Mouse (Mus musculus): Measurements from ENCODE around the gene Sh2b1. TPM values are rescaled to one million over a fixed set of nuclear protein-coding genes. Genes with fewer than 3 reads are reported as not detected.
"Not testable (repeated sequence)": the region's sequence is repeated elsewhere in the genome, so short reads cannot be mapped to it uniquely, and the experiment has no call there.

Sh2b1 gene
- polyA plus RNA-seq, 1 experiment from 2014 or later, result 44.6 TPM

DNA sequence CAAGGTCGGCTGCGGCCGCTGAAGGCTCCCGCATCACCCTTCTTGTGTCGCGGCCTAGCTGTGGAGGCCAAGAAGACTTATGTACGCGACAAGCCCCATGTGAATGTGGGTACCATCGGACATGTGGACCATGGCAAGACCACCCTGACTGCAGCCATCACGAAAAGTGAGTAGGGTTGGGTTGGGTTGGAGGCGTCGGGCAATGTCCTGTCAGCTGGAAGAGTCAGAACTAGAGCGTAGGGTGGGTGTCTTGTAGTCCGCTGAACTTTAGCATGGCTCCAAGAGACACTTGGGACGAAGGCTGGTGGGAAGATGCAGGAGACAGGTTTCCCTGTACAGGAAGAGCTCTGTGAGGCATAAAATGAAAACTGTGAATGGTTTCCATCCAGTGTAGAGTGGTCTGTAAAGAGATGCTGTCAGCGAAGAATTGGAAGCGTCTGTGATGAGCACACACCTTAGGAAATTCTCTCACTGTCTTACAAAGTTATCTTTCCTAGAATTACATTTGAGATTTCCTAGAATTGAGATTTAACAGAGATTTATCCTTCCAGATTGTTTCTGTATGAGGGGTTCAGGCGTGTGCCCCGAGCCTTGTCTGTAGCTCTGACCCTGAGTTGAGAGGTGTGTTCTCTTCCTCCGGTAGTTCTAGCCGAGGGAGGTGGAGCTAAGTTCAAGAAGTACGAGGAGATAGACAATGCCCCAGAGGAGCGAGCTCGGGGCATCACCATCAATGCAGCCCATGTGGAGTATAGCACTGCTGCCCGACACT is 12.6 kb upstream of the Sh2b1 start:
- peak overlapping the region; percentile 74 for H3K9ac ChIP-seq (ENCODE audit: low read length)
- DNase-seq (ENCODE audit: low spot score, missing footprints); H3K9me3 ChIP-seq (ENCODE audit: control insufficient read depth, low read length); H3K27me3 ChIP-seq (ENCODE audit: control insufficient read depth, insufficient read depth, low read length); H3K4me1 ChIP-seq (ENCODE audit: control insufficient read depth, insufficient read depth, low read length); H3K27ac ChIP-seq (ENCODE audit: low read depth, low read length); H3K36me3 ChIP-seq (ENCODE audit: control insufficient read depth, insufficient read depth, low read length): not testable (repeated sequence)
- ATAC-seq (ENCODE audit: low FRiP score), result peak; percentile 53; the same call in 1 of the 2 replicates
- H3K4me3 ChIP-seq (ENCODE audit: low read depth, low read length), result peak overlapping the region; percentile 64
- 23% methylated on average over 22 of the region's 25 CpGs for WGBS
- H3K4me2 ChIP-seq, result peak overlapping the region; percentile 93

DNA sequence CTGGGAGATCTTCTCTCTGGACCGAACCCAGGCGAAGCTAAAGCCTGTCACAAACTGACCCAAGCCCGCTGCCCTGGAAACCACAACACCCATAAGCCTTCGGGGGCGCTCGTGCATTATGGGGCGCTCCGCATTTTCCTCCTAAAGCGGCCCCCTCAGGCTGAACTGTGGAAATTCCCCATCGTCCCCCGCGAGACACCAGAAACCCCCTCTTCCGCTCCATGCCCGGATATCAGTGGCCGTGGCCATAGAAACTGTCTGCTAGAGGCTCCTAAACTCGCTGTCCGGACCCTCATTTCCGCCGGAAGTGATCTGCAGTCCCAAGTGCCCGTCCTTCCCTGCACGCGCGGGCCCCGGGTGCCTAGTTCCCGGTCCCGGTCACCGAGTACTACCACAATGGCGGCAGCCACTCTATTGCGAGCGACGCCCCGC is 11.8 kb upstream of the Sh2b1 start, which contains the start of gene Tufm:
Tufm (plus strand) TSS at position 310 of the 432 bp plus-strand sequence.
- DNase-seq (ENCODE audit: low spot score, missing footprints), result peak; percentile 99
- peak; percentile 94 for ATAC-seq (ENCODE audit: low FRiP score)
- H3K4me1 ChIP-seq (ENCODE audit: control insufficient read depth, insufficient read depth, low read length), result peaks cover 6% of the 10 kb centered on the region; the same call in 1 of the 2 replicates
- no peaks in the 10 kb centered on the region for H3K9me3 ChIP-seq (ENCODE audit: control insufficient read depth, low read length)
- 0% methylated on average over 32 of the region's 32 CpGs for WGBS
- no peak within 1 kb of the TSS; the same call in 1 of the 2 replicates for H3K27ac ChIP-seq (ENCODE audit: low read depth, low read length)
- H3K9ac ChIP-seq (ENCODE audit: low read length), result peak within 1 kb of the TSS; percentile 74
- H3K4me3 ChIP-seq (ENCODE audit: low read depth, low read length), result peak within 1 kb of the TSS; percentile 64
- H3K4me2 ChIP-seq, result peak within 1 kb of the TSS; percentile 93
- no peaks in the 10 kb centered on the region; the same call in 1 of the 2 replicates for H3K36me3 ChIP-seq (ENCODE audit: control insufficient read depth, insufficient read depth, low read length)
- no peaks in the 10 kb centered on the region for H3K27me3 ChIP-seq (ENCODE audit: control insufficient read depth, insufficient read depth, low read length)

DNA sequence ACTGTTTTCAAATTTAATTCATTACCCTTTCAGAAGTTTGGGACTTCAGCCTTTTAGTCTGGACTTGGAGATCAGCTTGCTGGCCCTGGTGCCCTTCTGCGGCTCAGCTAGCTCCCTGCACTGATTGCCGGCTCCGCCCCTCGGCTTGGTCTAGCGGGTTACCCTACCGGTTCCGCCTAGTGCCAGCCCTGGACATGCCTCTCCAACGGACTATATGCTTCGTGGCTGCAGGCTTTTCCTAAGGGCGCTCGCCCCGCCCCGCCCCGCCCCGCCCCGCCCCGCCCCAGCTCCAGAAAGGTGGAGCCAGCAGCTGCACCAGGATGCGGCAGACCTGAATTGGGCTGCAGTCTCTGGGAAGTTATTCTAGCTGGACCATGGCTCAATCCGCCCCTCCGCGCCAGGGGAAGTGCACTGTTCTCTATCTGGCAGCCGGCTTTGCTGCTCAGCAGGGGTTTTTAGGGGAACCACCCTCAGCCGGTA is 7.2 kb upstream of the Sh2b1 start:
- no peaks in the 10 kb centered on the region for H3K4me1 ChIP-seq (ENCODE audit: control insufficient read depth, insufficient read depth, low read length)
- no peak overlapping the region; the same call in 1 of the 2 replicates for H3K27ac ChIP-seq (ENCODE audit: low read depth, low read length)
- H3K9me3 ChIP-seq (ENCODE audit: control insufficient read depth, low read length), result no peaks in the 10 kb centered on the region
- H3K27me3 ChIP-seq (ENCODE audit: control insufficient read depth, insufficient read depth, low read length), result no peaks in the 10 kb centered on the region
- H3K4me3 ChIP-seq (ENCODE audit: low read depth, low read length), result peak overlapping the region; percentile 17; the same call in 1 of the 2 replicates
- ATAC-seq (ENCODE audit: low FRiP score) (peak; percentile 73), DNase-seq (ENCODE audit: low spot score, missing footprints) (peak; percentile 92)
- WGBS, result under 1% methylated on average over 23 of the region's 23 CpGs
- H3K36me3 ChIP-seq (ENCODE audit: control insufficient read depth, insufficient read depth, low read length), result no peaks in the 10 kb centered on the region
- H3K9ac ChIP-seq (ENCODE audit: low read length), result peak overlapping the region; percentile 44
- peak overlapping the region; percentile 40 for H3K4me2 ChIP-seq

DNA sequence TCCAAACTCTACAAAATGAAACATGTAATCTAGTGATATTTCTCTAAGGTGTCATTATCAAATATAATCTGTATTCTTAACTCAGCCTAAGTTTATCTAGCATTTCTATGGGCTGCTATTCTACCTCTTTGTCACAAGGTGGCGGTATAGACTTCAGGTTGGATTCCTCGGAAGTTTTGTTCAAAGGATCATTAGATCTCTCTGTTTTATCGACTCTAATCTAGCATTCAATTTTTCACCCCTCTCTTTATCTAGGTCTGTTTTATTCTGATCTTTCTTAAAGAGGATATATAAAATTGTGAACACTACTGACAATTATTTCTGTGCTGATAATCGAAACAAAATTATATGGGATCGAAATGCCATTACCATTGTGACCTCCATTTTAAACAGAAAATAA is 6.5 kb upstream of the Sh2b1 start:
- WGBS, result 24% methylated on average over 5 of the region's 5 CpGs
- peak; percentile 84 for DNase-seq (ENCODE audit: low spot score, missing footprints)
- no peak overlapping the region for H3K9ac ChIP-seq (ENCODE audit: low read length)
- ATAC-seq (ENCODE audit: low FRiP score), result no peak
- H3K4me2 ChIP-seq, result no peak overlapping the region
- H3K9me3 ChIP-seq (ENCODE audit: control insufficient read depth, low read length), result no peaks in the 10 kb centered on the region
- no peak overlapping the region for H3K4me3 ChIP-seq (ENCODE audit: low read depth, low read length)
- H3K27ac ChIP-seq (ENCODE audit: low read depth, low read length), result no peak overlapping the region
- no peaks in the 10 kb centered on the region for H3K27me3 ChIP-seq (ENCODE audit: control insufficient read depth, insufficient read depth, low read length)
- H3K4me1 ChIP-seq (ENCODE audit: control insufficient read depth, insufficient read depth, low read length), result no peaks in the 10 kb centered on the region
- no peaks in the 10 kb centered on the region for H3K36me3 ChIP-seq (ENCODE audit: control insufficient read depth, insufficient read depth, low read length)

DNA sequence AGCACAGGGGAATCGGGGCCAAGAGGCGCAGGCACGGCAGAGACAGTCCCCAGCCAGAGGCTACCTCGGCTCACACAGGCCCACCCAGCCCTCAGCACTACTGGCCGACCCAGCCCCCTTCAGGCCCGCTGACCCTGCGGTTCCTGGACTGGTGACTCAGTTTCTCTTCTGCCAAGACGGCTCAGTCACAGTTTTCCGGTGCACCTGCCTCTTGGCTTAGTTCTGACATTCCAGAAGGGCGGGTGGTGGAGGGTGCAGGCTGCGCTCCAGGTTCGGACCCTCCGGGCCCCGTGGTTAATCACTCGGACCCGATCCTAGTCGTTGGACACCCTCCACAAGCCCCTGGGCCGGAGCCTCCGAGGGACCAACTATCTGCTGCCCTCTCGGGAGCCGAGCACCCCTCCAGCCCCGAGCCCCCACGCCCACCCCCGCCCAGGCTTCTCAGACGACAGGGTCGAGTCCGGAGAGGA is 703 bp downstream of the Sh2b1 start:
- H3K4me2 ChIP-seq, result peak overlapping the region; percentile 90
- 2% methylated on average over 26 of the region's 27 CpGs for WGBS
- peak overlapping the region; percentile 96 for H3K9ac ChIP-seq (ENCODE audit: low read length)
- H3K36me3 ChIP-seq (ENCODE audit: control insufficient read depth, insufficient read depth, low read length), result peaks cover 7% of the 10 kb centered on the region; the same call in 1 of the 2 replicates
- H3K9me3 ChIP-seq (ENCODE audit: control insufficient read depth, low read length), result no peaks in the 10 kb centered on the region
- peak; percentile 71 for ATAC-seq (ENCODE audit: low FRiP score)
- H3K4me1 ChIP-seq (ENCODE audit: control insufficient read depth, insufficient read depth, low read length), result peaks cover 13% of the 10 kb centered on the region
- no peaks in the 10 kb centered on the region for H3K27me3 ChIP-seq (ENCODE audit: control insufficient read depth, insufficient read depth, low read length)
- H3K4me3 ChIP-seq (ENCODE audit: low read depth, low read length), result peak overlapping the region; percentile 92
- peak overlapping the region; percentile 90; the same call in 1 of the 2 replicates for H3K27ac ChIP-seq (ENCODE audit: low read depth, low read length)
- DNase-seq (ENCODE audit: low spot score, missing footprints), result no peak

DNA sequence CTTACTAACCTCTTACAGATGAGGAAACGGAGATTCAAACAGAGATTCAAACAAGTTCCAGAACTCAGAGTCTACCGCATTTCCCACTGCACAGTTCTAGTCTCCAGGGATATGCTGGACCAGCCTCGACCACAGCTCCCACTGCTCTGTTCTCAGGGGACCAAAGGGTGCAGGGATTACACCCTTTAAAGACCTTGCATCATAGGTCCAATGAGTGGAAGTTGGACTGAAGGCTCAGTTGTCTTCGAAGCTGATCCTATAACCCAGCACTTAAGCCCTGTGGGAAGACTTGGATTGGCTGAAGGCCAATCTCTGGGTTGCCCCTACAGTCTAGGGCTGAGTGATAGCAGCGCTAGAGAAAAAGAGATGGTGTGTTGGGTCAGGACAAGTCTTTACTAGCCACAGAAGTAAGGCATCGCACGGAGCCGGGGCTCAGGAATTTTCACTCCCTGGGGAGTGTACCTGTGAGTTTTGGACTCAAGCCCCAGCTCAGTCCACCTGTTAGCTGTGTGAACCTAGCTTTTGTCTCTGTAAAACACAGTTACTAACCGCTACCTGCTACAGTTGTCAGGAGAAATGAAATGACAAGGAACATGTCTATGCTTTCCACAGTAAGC is 1.6 kb downstream of the Sh2b1 start:
- peaks cover 13% of the 10 kb centered on the region; the same call in 1 of the 2 replicates for H3K36me3 ChIP-seq (ENCODE audit: control insufficient read depth, insufficient read depth, low read length)
- H3K4me1 ChIP-seq (ENCODE audit: control insufficient read depth, insufficient read depth, low read length), result peaks cover 13% of the 10 kb centered on the region
- WGBS, result 91% methylated on average over 9 of the region's 9 CpGs
- peak overlapping the region; percentile 90 for H3K4me2 ChIP-seq
- peak overlapping the region; percentile 96 for H3K9ac ChIP-seq (ENCODE audit: low read length)
- no peaks in the 10 kb centered on the region for H3K27me3 ChIP-seq (ENCODE audit: control insufficient read depth, insufficient read depth, low read length)
- DNase-seq (ENCODE audit: low spot score, missing footprints) (no peak), ATAC-seq (ENCODE audit: low FRiP score) (no peak)
- no peak overlapping the region for H3K27ac ChIP-seq (ENCODE audit: low read depth, low read length)
- no peaks in the 10 kb centered on the region for H3K9me3 ChIP-seq (ENCODE audit: control insufficient read depth, low read length)
- peak overlapping the region; percentile 92 for H3K4me3 ChIP-seq (ENCODE audit: low read depth, low read length)

DNA sequence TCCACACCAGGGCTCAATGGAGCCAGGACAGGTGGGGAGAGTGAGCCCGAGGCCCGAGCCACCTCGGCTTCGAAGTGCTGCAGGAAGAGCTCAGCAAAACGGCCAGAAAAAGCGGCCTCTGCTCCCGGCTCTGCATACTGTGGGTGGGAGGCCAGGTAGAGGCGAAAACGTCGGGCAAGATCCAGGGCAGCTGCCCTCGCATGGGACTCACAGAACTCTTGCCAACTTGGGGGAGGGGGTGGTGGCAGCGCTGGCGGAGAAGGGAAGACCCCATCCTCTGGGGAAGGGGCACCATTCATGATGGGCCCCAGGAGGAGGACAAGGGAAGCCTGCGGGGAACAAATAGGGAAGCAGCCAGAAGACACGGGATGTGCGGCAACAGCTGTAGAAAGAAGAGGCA is 2.5 kb downstream of the Sh2b1 start:
- no peak overlapping the region for H3K9ac ChIP-seq (ENCODE audit: low read length)
- no peak overlapping the region for H3K4me3 ChIP-seq (ENCODE audit: low read depth, low read length)
- H3K36me3 ChIP-seq (ENCODE audit: control insufficient read depth, insufficient read depth, low read length), result peaks cover 13% of the 10 kb centered on the region; the same call in 1 of the 2 replicates
- ATAC-seq (ENCODE audit: low FRiP score) (no peak), DNase-seq (ENCODE audit: low spot score, missing footprints) (no peak)
- no peak overlapping the region for H3K27ac ChIP-seq (ENCODE audit: low read depth, low read length)
- no peak overlapping the region for H3K4me2 ChIP-seq
- WGBS, result 92% methylated on average over 16 of the region's 16 CpGs
- H3K9me3 ChIP-seq (ENCODE audit: control insufficient read depth, low read length), result no peaks in the 10 kb centered on the region
- peaks cover 13% of the 10 kb centered on the region for H3K4me1 ChIP-seq (ENCODE audit: control insufficient read depth, insufficient read depth, low read length)
- H3K27me3 ChIP-seq (ENCODE audit: control insufficient read depth, insufficient read depth, low read length), result no peaks in the 10 kb centered on the region

DNA sequence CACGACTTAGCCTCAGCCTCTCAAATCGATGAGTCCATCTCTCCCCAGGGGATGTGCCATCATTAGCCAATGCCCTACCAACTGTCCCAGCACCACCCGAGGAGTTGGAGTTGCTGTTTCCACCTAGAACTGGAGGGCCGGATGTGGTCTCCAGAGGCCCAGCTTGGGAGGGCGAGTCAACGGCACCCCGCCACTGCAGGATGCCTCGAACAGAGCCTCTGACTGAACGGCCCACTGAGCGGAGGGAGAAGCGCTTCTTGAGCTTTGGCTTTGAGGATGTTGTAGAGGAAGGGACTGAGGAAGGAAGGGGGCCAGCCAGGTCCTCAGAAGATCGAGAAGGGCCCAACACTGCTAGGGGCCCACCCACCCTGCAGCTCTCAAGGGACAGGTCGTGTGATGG is 2.9 kb downstream of the Sh2b1 start:
- Histone ChIP-seq H3K4me1 (ENCODE audit: control insufficient read depth, insufficient read depth, low read length) (peaks cover 13% of the 10 kb centered on the region), H3K9me3 (ENCODE audit: control insufficient read depth, low read length) (no peaks in the 10 kb centered on the region), H3K9ac (ENCODE audit: low read length) (no peak overlapping the region), H3K36me3 (ENCODE audit: control insufficient read depth, insufficient read depth, low read length) (peaks cover 13% of the 10 kb centered on the region; the same call in 1 of the 2 replicates), H3K4me3 (ENCODE audit: low read depth, low read length) (no peak overlapping the region), H3K27me3 (ENCODE audit: control insufficient read depth, insufficient read depth, low read length) (no peaks in the 10 kb centered on the region), H3K4me2 (no peak overlapping the region), H3K27ac (ENCODE audit: low read depth, low read length) (no peak overlapping the region)
- 91% methylated on average over 13 of the region's 13 CpGs for WGBS
- ATAC-seq (ENCODE audit: low FRiP score) (no peak), DNase-seq (ENCODE audit: low spot score, missing footprints) (no peak)

DNA sequence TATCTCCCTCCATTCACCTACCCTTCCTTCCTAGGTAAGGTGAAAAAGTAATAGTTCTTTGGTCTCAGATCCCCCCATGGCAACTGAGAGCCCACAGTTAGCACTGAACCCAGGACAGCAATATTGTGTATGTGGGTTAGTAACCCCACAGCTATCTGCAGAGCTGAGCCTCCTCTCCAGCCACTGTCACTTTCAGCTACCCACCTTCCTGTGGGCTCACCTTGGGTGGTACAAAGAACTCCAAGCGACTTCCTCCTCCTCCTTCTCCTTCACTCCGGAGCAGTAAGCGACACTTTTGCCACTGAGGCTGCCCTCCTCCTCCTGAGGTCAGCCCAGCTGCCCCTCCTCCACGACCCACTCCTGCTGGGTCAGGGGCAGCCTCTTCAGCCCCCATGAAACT is 3.4 kb downstream of the Sh2b1 start:
- H3K9me3 ChIP-seq (ENCODE audit: control insufficient read depth, low read length), result no peaks in the 10 kb centered on the region
- H3K4me1 ChIP-seq (ENCODE audit: control insufficient read depth, insufficient read depth, low read length), result peaks cover 13% of the 10 kb centered on the region
- no peaks in the 10 kb centered on the region for H3K27me3 ChIP-seq (ENCODE audit: control insufficient read depth, insufficient read depth, low read length)
- no peak overlapping the region for H3K4me3 ChIP-seq (ENCODE audit: low read depth, low read length)
- DNase-seq (ENCODE audit: low spot score, missing footprints) (no peak), ATAC-seq (ENCODE audit: low FRiP score) (no peak)
- no peak overlapping the region for H3K9ac ChIP-seq (ENCODE audit: low read length)
- no peak overlapping the region for H3K4me2 ChIP-seq
- peaks cover 17% of the 10 kb centered on the region; the same call in 1 of the 2 replicates for H3K36me3 ChIP-seq (ENCODE audit: control insufficient read depth, insufficient read depth, low read length)
- 80% methylated on average over 4 of the region's 4 CpGs for WGBS
- no peak overlapping the region for H3K27ac ChIP-seq (ENCODE audit: low read depth, low read length)

Measured in midbrain, embryonic 11.5 days (tissue).